Mouse (Mus musculus) gastrocnemius, postnatal 36 days (tissue): ENCODE measurements around the gene Mtg1. TPM values are rescaled to one million over a fixed set of nuclear protein-coding genes. Genes with fewer than 3 reads are reported as not detected.

ENCODE experiments used
- DNase-seq, 2 experiments: peaks; one replicate each; pipeline ENCODE4 v3.0.0; 2022
- intact Hi-C: fragments of 180-260 bp; cut with DNase I; formaldehyde crosslinking; loops from one replicate; pipeline ENCODE4 v1.15.1; 2025
- long read RNA-seq, 2 experiments: library from polyadenylated mRNA; stranded (forward); transcript quantifications; one replicate each; pipeline ENCODE4 v2.0.0; 2021
- total RNA-seq, 2 experiments: library from RNA; stranded (reverse); gene quantifications; 2 replicates each; pipeline ENCODE4 v1.2.3; 2021

Gene Mtg1
- 10 to 100 TPM; 24.4 to 25.2 TPM for total RNA-seq
- long read RNA-seq, experiment 1, transcript Mtg1-201 (11 exons, 1,595 nt) = major isoform, 42 of 55 reads
- long read RNA-seq, experiment 1, partial matches to known transcripts = 1 of 55 reads
- long read RNA-seq, experiment 1, other reads (novel, unspliced or antisense) = 12 of 55 reads
- long read RNA-seq, experiment 2, transcript Mtg1-201 (11 exons, 1,595 nt) = major isoform, 48 of 58 reads
- long read RNA-seq, experiment 2, partial matches to known transcripts = 3 of 58 reads
- long read RNA-seq, experiment 2, other reads (novel, unspliced or antisense) = 7 of 58 reads

DNA sequence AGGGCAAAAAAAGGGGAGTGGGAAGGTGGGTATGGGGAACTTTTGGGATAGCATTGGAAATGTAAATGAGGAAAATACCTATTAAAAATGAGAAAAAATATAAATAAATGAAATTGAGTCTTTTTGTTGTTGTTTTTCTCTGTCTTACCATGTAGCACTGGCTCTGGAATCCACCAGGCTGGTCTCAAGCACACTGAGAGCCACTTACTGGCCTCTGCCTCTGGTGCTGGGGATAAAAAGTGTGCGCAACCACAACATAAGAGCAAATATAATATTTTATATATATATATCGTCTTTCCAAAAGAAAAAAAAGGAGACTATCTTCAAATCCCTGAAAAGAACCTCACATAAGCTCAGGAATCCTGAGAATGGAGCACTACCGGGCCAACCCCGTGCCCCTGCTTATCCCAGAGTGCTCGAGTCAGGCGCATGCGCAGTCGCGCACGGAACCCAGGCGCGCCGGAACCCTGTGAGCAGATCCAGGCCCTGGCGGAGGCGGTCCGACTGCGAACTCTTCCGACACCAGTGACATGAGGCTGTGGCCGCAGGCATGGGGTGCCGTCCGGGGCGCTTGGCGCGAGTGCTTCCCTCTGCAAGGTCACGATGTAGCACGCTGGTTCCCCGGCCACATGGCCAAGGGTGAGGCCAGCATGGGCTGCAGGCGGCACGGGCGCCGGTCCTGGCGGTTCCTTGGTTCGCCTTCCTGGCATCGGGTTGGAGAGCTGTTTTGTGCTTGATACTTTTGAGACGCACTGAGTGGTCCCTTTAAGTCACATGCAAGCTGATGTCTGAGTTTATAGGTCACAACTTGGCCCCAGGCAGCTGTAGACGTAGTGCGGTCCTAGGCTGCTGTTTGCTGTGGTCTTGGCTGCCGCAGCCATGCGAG lies at the start of gene Mtg1:
TSS of gene Mtg1 (plus strand) at position 430 of the 886 bp plus-strand sequence.
- DNase-seq = peak; percentile 93 to 99
- intact Hi-C loops = no loop called here

DNA sequence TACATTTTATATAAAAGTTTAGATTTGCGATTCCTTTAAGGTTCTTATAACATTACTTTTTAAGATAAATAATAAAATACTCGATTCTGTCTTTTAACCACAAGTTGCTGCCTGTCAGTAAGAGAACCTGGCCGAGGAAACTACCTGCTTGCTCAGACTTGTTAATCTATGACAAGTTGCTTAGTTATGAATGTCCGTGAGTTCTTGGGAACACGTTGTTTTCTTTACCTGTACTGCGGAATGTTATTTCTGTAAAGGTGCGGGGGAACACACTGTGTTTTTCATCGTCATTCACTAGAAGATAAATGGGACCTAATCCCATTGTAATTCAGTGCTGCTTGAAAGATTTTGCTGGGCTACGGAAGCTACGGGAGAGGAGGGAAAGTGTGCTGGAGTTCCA lies 46.8 kb upstream of the Mtg1 start:
- DNase-seq = no peak

DNA sequence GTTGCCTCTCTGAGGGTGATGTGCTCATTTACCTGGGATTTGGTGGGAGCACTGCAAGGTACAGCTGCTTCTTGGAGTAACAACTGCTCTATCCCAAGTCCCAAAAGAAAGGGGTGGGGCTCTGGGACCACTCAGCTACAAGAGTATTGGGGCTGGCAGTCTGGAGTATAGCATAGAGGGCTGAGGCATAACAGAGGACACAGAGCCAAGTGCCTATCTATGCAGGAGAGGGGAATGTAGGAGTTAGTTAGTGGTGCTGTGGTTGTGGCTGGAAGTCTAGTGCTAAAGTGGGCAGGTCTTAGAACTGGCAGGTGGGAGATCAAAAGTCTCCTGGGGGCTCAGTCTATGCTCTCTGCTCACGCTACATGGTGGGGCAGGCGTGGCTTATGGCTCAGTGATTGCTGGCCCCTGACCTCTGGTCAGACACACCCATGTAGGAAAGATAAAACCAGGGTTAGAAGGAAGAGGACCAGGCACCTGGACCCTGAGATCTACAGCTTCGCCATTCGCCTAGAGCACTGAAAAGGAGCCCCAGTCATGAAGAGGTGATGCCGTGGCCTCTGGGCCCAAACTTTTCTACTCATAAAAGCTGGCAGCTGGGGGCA lies 44.3 kb upstream of the Mtg1 start, which contains the start of gene Prap1:
TSS of gene Prap1 (plus strand) at position 472 of the 605 bp plus-strand sequence.
- intact Hi-C loops = no loop called here
- DNase-seq = no peak

More for the DNA sequence above, 46.8 kb upstream of the Mtg1 start:
- intact Hi-C loops = no loop called here

DNA sequence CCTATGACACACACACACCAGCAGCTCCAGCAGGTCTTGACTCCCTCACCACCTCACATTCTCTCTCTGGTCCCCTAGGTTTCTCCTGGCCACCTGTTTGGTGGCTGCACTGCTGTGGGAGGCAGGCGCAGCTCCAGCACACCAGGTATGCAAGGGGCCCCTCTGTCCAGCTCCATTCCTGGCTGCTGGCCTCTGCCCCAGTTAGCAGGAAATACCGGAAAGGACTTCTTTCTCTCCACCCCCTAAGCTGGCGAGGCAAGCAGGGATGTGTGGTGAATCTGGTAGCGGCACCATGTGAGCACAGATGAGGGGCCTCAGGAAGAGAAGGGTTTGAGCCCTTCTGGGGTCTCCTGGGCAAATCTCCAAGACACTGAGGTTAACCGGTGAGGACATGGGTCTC lies 42.4 kb upstream of the Mtg1 start:
- DNase-seq = no peak
- intact Hi-C loops = no loop called here

DNA sequence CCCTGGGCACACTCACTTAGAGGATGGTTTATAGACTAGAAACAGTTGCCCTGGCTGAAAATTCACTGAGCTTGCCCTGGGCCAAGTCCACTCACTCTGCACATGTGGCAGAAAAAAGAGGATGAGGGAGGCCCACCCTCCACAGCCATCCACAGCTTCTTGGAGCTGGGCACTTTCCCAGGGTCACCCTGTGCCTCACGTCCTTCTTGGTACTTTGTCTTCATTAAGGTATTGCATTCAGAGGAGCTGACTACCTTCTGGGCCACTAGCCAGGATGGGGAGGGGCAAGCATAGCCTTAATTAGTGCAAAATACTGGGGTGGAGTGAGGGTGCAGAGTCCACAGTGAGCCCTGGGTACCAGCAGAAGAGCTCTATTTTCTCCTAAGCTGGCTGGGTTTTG lies 41.8 kb upstream of the Mtg1 start:
- DNase-seq = no peak
- intact Hi-C loops = no loop called here

DNA sequence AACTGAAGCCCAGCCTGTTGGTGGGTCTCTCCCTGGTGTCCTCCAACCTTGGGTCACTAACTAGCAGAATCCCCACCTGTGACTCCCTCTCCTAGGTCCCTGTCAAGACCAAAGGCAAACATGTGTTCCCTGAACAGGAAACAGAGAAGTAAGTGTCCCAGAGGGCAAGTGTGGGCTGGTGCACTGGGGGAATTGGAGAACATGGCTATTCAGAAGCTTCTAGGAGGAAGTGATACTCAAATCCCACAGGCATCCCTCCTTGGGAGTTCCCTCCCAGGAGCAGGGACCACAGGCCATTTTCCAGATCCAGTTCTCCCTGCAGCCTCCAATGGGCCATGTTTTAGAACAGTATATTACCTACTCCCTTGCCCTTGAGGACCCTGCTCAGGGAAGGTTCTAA lies 41.3 kb upstream of the Mtg1 start:
- intact Hi-C loops = no loop called here
- no peak for DNase-seq

DNA sequence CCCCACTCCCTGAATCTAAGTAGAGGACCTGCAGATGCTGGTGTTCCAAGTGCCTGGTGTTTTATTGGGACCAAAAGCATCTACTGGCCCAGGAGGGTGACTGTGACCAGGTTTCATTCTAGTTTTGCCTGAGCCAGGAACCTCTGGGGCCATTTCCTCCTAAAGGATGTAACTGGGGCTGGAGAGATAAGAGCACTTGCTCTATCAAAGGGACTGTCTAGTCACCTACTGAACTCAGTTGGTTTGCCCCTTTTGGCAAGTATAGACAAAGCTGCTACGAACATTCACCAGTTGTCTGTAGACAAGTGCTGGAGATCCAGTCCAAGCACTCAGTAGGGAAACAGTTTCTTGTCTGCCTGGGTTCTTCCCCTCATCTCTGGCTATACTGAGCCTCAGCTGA lies 38.9 kb upstream of the Mtg1 start:
- intact Hi-C loops = no loop called here

DNA sequence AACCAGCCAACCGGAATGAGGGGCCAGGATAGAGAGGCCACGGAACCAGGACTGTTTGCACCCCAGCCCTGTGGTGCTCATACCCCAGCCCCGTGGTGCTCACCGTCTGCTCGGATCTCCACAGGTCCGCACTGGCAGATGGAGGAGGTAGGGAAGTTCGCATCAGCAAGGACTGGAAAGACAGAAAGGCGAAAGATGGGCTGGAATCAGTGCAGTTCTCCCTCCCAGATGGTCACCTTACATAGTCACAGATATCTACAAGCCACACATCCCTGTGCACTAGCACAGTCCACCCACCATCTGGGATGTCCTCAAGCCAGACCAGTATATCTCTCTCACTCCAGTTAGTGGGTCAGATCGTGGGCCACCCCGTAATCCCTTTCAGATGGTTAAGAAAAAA lies 35.9 kb upstream of the Mtg1 start:
- intact Hi-C loops = no loop called here
- no peak for DNase-seq

More for the DNA sequence above, 38.9 kb upstream of the Mtg1 start:
- no peak for DNase-seq

DNA sequence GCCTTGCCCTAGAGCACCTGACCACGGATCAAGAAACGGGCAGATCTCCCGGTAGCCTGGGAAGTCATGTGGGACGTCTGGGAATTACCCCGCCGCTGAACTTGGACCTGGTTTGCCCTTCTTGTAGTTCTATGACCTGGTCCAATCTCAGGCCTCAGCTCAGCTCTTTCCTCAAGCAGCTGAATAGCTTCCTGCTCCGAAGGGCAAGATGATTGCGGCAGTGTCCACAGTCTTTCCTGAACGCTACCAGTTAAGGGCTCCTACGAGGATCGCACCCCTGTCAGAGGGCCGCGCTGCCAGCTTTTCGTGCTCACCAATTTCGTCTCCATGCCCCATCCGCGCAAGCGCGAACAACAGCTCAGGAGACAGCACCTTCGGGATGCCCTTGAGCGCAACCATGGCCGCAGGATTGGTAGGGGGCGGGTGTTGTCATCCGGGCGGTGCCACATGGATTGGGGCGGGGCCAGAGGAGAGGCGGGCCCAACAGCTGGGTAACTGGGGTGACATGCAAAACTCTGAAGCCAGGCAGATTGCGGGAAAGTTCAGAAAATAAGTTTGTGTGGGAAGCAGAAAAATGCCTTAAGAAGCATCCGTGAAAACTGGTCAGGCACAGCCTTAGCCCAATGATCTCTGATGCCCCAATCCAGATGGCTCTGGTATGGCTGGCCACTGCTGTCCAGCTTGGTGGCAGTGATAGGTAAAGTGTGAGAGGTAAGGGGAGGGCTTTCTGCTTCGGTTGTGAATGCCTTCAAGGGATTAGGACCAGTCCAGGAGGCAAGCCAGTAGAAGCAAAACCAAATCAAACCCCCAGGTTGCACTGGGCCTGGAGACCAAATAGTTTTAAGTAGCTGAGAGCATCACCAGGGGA lies 35.1 kb upstream of the Mtg1 start, which contains the start of gene Fuom:
TSS of gene Fuom (minus strand) at position 449 of the 868 bp plus-strand sequence.
- peak; percentile 78 to 81 for DNase-seq
- intact Hi-C loops = no loop called here

DNA sequence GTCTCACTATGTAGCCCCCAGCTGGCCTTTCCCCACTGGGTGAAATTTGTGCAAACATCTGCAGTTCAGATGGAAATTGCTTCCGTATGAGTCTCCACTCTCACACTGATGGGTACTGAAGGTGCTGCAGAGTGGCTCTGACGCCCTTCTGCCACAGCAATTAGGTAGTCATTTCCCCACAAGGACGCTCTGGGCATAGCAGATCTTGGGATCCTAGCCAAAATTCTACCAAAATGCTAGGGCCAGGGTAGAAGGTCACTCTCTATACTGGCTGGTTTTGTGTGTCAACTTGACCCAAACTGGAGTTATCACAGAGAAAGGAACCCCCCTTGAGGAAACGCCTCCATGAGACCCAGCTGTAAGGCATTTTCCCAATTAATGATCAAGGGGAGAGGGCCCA lies 33.4 kb upstream of the Mtg1 start:
- intact Hi-C loops = no loop called here
- no peak for DNase-seq

DNA sequence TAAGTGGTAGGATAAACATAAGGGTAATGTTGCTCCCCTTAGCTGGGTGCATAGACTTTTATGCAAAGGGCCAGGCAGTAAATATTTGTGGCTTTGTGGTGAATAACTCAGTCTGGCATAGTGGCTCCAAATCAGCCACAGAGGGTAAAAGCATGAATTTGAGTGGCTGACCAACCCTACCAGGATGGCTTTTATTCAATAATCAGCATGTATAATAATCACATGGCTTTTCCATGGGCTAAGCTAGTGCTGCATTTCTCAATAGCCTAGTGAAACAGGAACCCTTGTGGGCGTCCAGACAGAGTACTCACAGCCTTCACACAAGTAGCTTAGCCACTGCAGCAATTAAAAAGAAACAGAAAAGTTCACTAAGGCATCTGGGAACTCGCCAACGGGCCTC lies 25.4 kb upstream of the Mtg1 start:
- intact Hi-C loops = no loop called here
- DNase-seq = no peak

DNA sequence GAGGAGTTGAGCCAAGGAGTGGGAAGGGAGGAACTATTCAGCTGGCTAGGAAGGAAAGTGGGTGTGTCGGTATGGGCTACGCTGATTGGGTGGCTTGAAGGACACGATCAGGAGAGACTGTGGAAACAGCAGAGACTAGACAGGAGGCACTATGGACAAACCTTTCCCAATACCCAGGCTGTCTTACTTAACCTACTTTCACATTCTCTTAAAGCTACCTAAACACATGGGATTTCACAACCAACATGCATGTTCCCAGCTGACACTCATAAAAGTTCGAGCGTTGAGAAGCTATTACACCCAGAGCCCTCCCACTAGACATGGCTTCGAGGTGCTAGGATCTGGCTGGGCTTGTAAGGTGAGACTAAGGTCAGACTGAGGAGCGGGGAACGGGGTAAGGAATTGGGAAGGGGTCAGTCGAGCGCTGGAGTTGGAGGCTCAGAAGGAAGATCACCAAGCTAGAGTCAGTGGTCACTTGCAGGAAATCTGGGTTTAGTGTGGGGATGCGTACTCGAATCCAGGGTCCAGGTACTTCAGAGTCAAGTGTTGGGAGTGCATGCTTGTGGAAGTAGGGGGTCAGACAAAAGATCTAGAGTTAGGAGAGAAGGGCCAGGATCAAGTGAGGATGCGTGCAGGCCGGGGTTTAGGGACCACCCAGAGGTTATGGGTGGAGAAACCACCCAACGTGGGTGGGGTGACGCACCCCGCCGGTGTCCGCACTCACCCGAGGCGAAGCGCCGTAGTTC lies 21.6 kb upstream of the Mtg1 start, which contains the start of gene Paox:
TSS of gene Paox (plus strand) at position 217 of the 746 bp plus-strand sequence.
- DNase-seq = peak in 1 of 2 experiments; percentile 34
- intact Hi-C loops = no loop called here

DNA sequence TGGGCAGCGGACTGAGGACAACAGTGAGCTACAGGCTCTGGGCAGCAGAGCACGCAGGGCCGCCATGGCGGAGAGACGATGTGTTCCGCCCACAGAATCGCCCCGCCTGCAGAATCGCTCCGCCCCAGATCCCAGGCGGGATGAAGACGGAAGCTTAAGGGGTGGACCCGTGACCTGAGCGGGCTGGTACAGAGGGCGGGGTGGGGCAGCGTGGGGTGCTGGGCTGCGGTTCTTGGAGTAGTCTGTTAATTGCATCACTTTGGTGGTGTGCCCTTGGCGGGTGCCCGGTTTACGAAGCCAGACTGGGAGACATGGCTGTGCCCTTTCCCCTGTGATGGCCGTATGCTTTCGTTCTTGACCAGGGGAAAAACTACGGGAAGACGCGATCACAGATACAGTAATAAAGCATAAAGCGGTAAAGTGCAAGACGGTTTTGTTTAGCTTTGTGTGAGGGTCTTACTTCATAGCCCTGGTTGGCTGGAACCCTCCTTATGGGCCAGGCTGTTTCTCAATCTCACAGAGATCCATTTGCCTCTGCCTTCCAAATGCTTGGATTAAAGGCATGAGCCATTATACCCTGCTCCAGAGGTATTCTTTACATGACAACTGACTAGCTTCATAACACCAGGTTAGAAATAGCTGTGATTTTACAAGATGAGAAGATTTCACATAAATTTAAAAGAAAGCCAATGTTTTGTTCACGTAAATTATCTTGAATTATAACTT lies 20.9 kb upstream of the Mtg1 start, which contains the start of gene Echs1:
TSS of gene Echs1 (minus strand) at position 148 of the 726 bp plus-strand sequence.
- DNase-seq = peak; percentile 85 to 89
- intact Hi-C loops = no loop called here

DNA sequence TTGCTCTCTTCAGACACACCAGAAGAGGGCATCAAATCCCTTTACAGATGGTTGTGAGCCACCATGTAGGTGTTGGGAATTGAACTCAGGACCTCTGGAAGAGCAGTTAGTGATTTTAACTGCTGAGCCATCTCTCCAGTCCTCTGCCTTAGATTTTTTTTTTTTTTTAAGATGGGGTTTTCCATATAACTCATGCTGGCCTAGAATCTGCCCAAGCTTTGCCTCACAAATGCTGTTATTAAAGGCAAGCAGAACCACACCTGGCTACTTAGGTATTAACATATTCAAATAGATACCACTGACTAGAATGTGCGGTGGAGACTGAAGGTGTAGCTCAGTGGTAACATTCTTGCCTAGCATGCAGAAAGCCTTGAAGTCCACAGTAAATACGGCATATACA lies 16.9 kb upstream of the Mtg1 start:
- DNase-seq = no peak
- intact Hi-C loops = no loop called here

DNA sequence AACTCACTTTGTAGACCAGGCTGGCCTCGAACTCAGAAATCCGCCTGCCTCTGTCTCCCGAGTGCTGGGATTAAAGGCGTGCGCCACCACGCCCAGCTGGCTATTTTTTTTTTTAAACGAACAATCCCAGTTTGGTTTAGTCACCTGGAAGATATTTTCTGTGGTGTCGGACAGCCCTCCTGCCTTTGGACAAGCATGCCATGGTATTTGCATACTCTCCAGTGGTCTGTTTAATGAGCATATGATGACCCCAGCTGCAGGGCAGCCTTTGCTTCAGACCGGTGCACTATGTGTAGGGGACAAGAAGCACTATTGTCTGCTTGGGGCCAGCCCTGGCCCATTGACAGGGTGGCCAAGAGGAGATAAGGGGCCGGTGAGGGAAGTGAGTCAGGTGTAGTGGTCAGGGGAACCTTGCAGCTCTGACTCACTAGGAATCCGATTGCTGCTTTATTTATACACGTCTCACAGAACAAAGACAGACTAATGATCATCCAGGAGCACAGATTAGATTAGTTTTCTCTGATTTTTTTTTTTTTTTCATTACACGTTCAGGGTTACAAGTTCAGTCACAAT lies 15.9 kb upstream of the Mtg1 start:
- no peak for DNase-seq
- intact Hi-C loops = no loop called here

DNA sequence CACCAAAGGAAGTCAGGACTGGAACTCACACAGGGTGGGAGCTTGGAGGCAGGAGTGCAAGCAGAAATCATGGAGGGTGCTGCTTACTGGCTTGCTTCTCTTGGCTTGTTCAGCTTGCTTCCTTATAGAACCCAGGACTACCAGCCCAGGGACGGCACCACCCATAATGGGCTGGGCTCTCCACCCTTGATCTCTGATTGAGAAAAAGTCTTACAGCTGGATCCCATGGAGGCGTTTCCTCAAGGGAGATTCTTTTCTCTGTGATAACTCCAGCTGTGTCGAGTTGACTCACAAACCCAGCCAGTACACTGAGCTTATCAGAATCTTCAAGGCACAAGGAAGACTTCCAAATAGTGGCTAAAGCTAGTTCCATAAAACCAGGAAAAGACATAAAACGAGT lies 14.6 kb upstream of the Mtg1 start:
- intact Hi-C loops = no loop called here
- no peak for DNase-seq

DNA sequence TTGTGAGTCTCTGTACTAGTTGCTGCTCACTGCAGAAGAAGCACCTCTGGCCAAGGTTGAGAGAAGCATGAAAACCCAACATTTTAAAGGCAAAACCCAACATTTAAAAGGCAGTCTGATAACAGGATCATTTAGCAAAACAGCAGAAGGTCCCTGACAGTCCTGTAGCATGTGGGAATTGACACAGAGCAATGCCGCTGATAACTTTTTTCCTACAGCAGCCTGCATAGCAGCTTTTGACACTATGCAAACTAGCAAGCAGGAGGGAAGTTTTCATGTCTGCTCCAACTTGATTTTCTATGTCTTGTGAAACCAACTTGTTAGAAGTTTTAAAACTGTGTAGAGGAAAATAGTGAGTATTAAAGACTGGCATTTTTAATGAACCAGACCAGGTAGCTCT lies 13.0 kb upstream of the Mtg1 start:
- DNase-seq = no peak
- intact Hi-C loops = no loop called here

DNA sequence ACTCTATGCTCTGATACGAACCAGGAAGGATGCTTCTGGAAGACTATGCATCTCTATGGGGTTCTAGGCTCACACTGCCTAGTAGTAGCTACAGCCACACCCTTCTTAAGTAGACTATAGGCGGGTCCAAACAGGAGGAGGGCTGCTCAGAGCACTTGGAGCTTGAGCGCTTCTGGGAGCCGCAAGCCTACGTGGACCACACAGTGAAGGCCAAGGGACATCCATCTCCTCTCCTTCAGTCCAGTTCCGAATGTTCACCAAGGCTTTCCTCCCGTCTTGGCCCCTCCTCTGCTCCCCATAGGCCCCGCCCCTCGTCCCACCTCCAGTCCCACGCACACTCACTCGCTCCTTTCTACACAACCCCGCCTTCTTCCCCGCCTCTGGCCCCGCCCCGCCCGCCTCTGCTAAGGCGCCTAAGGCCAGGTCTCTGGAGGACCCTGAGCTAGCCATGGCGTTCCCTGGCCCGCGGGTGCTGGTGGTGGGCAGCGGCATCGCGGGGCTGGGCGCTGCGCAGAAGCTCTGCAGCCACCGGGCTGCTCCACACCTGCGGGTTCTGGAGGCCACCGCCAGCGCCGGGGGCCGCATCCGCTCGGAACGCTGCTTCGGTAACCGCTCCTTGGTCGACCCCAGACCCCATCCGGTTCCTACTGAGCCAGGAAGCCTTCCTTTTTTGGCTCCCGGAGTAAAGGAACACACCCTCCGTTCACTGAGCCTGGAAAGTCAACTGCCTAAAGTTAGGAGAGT lies 11.9 kb upstream of the Mtg1 start:
- DNase-seq = peak; percentile 91 to 95
- intact Hi-C loops = no loop called here
